In the genomic region with DNA sequence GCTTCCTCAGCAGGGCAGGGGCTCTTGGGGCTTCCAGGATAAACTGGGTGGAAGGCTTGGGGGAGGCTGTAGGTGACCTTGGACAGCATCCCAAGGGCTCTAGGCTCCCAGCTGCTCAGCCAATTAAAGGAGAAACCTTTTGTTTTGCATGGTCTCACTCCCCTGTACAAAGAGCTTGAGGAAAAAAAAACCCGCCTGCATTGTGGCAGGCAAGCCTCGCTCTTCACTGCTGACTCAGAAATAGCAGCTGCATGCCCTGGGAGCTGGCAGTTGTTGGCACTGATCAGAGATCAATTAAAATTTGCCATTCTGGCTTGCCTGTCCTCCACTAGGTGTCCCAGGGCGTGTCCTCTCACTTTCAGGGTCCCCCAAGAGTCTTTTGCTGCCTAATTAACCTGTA, we compare ENCODE assay signal across 13 mouse cellular contexts.
DNase-seq lines count a peak whose midpoint lies in the region; ATAC-seq and TF ChIP-seq lines count a peak whose summit lies in the region.
"Had no signal": no experiment of that assay in that cellular context is flagged by ENCODE, and none has a peak within 500 bp of the region (broad histone marks: within the 10 kb centered on the region; RNA-seq: fewer than 3 reads in every experiment).

No protein-coding gene starts in this region.

- H3K4me3 ChIP-seq in hindbrain, embryonic 14.5 days (replicated peaks; ENCODE audit: low read length): no peak overlapping the region
- H3K4me3 ChIP-seq in neural tube, embryonic 15.5 days (replicated peaks): no peak overlapping the region

- peaks cover 16% of the 10 kb centered on the region for H3K4me1 ChIP-seq in hindbrain, embryonic 14.5 days (replicated peaks; ENCODE audit: control insufficient read depth, insufficient read depth, low read length)
- H3K4me1 ChIP-seq in neural tube, embryonic 15.5 days: peaks cover 27% of the 10 kb centered on the region

- H3K9me3 ChIP-seq in hindbrain, embryonic 14.5 days (ENCODE audit: control insufficient read depth, low read length): no peaks in the 10 kb centered on the region
- H3K9me3 ChIP-seq in neural tube, embryonic 15.5 days (replicated peaks): no peaks in the 10 kb centered on the region

- H3K36me3 ChIP-seq in hindbrain, embryonic 14.5 days (replicated peaks; ENCODE audit: control insufficient read depth, insufficient read depth): no peaks in the 10 kb centered on the region
- no peaks in the 10 kb centered on the region for H3K36me3 ChIP-seq in neural tube, embryonic 15.5 days

- no peak overlapping the region for H3K9ac ChIP-seq in hindbrain, embryonic 14.5 days
- H3K9ac ChIP-seq in neural tube, embryonic 15.5 days (replicated peaks): no peak overlapping the region

- H3K27me3 ChIP-seq in hindbrain, embryonic 14.5 days (ENCODE audit: control insufficient read depth, insufficient read depth, low read length): no peaks in the 10 kb centered on the region
- H3K27me3 ChIP-seq in neural tube, embryonic 15.5 days (replicated peaks): 0 out of 2 replicates have a peak, but pooled peaks cover 3% of the 10 kb centered on the region

- WGBS in hindbrain, embryonic 14.5 days: 9% methylated on average over 3 of the region's 3 CpGs
- 16% methylated on average over 3 of the region's 3 CpGs for WGBS in neural tube, embryonic 15.5 days

- no peak; the same call in 1 of the 2 replicates for TF ChIP-seq CTCF in brain, embryonic 14.5 days (IDR thresholded peaks at IDR 0.05; ENCODE audit: borderline replicate concordance, extremely low read depth, insufficient read depth, insufficient read length)

- no peak for TF ChIP-seq POLR2A in brain, embryonic 14.5 days (IDR thresholded peaks at IDR 0.05; ENCODE audit: borderline replicate concordance, extremely low read depth, insufficient read depth, insufficient read length, poor library complexity, severe bottlenecking)

- 0 out of 2 replicates have a peak overlapping the region, but pooled peaks have one; percentile 47 for H3K27ac ChIP-seq in hindbrain, embryonic 14.5 days
- H3K27ac ChIP-seq in neural tube, embryonic 15.5 days (replicated peaks): peak overlapping the region; percentile 51; the same call in 1 of the 2 replicates

- DNase-seq in frontal cortex, postnatal 25 days (ENCODE audit: low spot score in 2 of 2): no peak
- DNase-seq in brain, embryonic 14.5 days (ENCODE audit: low read depth): peak; percentile 91
- DNase-seq in hindbrain, embryonic 14.5 days (ENCODE audit: low spot score): no peak
- DNase-seq in heart, adult 11 months: no peak
- no peak for DNase-seq in cerebellum, postnatal 10 days
- no peak for DNase-seq in right cerebral cortex, adult 2 months (ENCODE audit: low spot score in 2 of 2)
- DNase-seq: cerebellum, postnatal 25 days; heart, postnatal 10 days; kidney, adult 9 months; lung, postnatal 36 days had no signal

- H3K4me2 ChIP-seq in hindbrain, embryonic 14.5 days (replicated peaks): no peak overlapping the region
- H3K4me2 ChIP-seq in neural tube, embryonic 15.5 days: no peak overlapping the region

- ATAC-seq in frontal cortex, adult (ENCODE audit: low TSS enrichment): peak; percentile 29; the same call in 1 of the 2 replicates
- no peak for ATAC-seq in hindbrain, embryonic 14.5 days (ENCODE audit: low FRiP score)
- 0 out of 2 replicates have a peak, but pooled peaks have one; percentile 13 for ATAC-seq in neural tube, embryonic 15.5 days (ENCODE audit: low FRiP score)
- ATAC-seq: CD4-positive, CD25-positive, alpha-beta regulatory T cell, adult 4 months had no signal
